Mouse (Mus musculus) cerebellum, adult 2 months (tissue): ENCODE results near the gene Hpdl. TPM values are rescaled to one million over a fixed set of nuclear protein-coding genes. Genes with fewer than 3 reads are reported as not detected.

Experiments used
- DNase-seq, 2 experiments: peaks; one replicate each; pipeline ENCODE4 v3.0.0; 2021
- H3K27ac ChIP-seq: fragments of 200-500 bp; 2 replicates; pipeline ENCODE4 v1.5.1; 2012; ENCODE audit warnings: low read length, control low read depth, inconsistent platforms; ENCODE audit not compliant: insufficient read depth
- H3K27me3 ChIP-seq: fragments of 200-500 bp; 2 replicates; pipeline ENCODE4 v1.6.1; 2012; ENCODE audit warnings: inconsistent platforms, mild to moderate bottlenecking, low read length, moderate library complexity; ENCODE audit not compliant: control insufficient read depth, insufficient read depth
- H3K4me1 ChIP-seq: fragments of 200-500 bp; 2 replicates; pipeline ENCODE4 v1.6.1; 2011; ENCODE audit warnings: low read length; ENCODE audit not compliant: control insufficient read depth, insufficient read depth
- H3K4me3 ChIP-seq: fragments of 200-500 bp; replicated peaks from 2 replicates; pipeline ENCODE3; 2011; ENCODE audit warnings: mild to moderate bottlenecking, low read depth, low read length, control low read depth; ENCODE audit not compliant: insufficient read depth
- CTCF ChIP-seq: fragments of 200-500 bp; IDR thresholded peaks from 2 replicates; pipeline ENCODE4 v1.5.1; 2011; ENCODE audit warnings: low read depth, mild to moderate bottlenecking, control low read depth, low read length, moderate library complexity, borderline replicate concordance; ENCODE audit not compliant: insufficient read depth
- POLR2A ChIP-seq: fragments of 200-500 bp; IDR thresholded peaks from 2 replicates; pipeline ENCODE4 v1.6.1; 2011; ENCODE audit warnings: low read length, control low read depth, borderline replicate concordance; ENCODE audit not compliant: insufficient read depth
- WGBS: fragments of 180-500 bp; shearing (Covaris S2); methylation state at CpG from one replicate; pipeline ENCODE4 v1.1.7; 2018; 5-methylcytosine and 5-hydroxymethylcytosine counted together
- polyA plus RNA-seq: library from polyadenylated mRNA; depleted of rRNA; stranded (reverse); fragments of >200 nt; gene quantifications from 2 replicates; pipeline ENCODE4 v1.2.3, GENCODE M21; 2012; rRNA removed

Gene Hpdl
- polyA plus RNA-seq, 1 experiment: 1.7 TPM

- Histone ChIP-seq H3K27me3 (no peaks in the 10 kb centered on the region), H3K4me1 (no peaks in the 10 kb centered on the region), H3K27ac (no peak overlapping the region), H3K4me3 (no peak overlapping the region)
- no peak for TF ChIP-seq CTCF
- TF ChIP-seq POLR2A: no peak
- WGBS: 94% methylated on average over 3 of the region's 3 CpGs
- DNase-seq: no peak
Observed at GRCm38 (mm10) chr4:116777079-116777478, 44.4 kb downstream of the Hpdl start.

GRCm38 (mm10) chr4:116776391-116776790 is 45.1 kb downstream of the Hpdl start:
- DNase-seq: no peak
- Histone ChIP-seq H3K27ac (no peak overlapping the region), H3K27me3 (no peaks in the 10 kb centered on the region), H3K4me3 (no peak overlapping the region), H3K4me1 (no peaks in the 10 kb centered on the region)
- TF ChIP-seq POLR2A: no peak
- no peak for TF ChIP-seq CTCF
- WGBS: 87% methylated on average over 5 of the region's 5 CpGs

Other genes with a start within 250 kb of the Hpdl start
- gene Ccdc17, start 225.1 kb downstream of the Hpdl start, polyA plus RNA-seq: 5.9 and 6.6 TPM in 2 replicates
- 21.8 and 21.9 TPM in 2 replicates for gene Nasp, start 193.8 kb downstream of the Hpdl start, polyA plus RNA-seq
- 526 and 550 TPM in 2 replicates for gene Akr1a1, start 170.0 kb downstream of the Hpdl start, polyA plus RNA-seq
- gene Prdx1, start 136.2 kb downstream of the Hpdl start, polyA plus RNA-seq: 233 and 250 TPM in 2 replicates
- gene Mmachc, start 113.3 kb downstream of the Hpdl start, polyA plus RNA-seq: 19.2 and 19.8 TPM in 2 replicates
- gene Ccdc163, start 113.2 kb downstream of the Hpdl start, polyA plus RNA-seq: 29.5 and 34.9 TPM in 2 replicates
- 10.0 and 11.2 TPM in 2 replicates for gene Tesk2, start 100.8 kb downstream of the Hpdl start, polyA plus RNA-seq
- gene Toe1, start 14.1 kb downstream of the Hpdl start, polyA plus RNA-seq: 29.9 and 30.0 TPM in 2 replicates
- 10.0 and 14.6 TPM in 2 replicates for gene Mutyh, start 14.0 kb downstream of the Hpdl start, polyA plus RNA-seq
- 10.2 TPM in 2 replicates for gene Zswim5, start 55.7 kb upstream of the Hpdl start, polyA plus RNA-seq
- 107 and 109 TPM in 2 replicates for gene Urod, start 172.7 kb upstream of the Hpdl start, polyA plus RNA-seq
- gene Hectd3, start 173.6 kb upstream of the Hpdl start, polyA plus RNA-seq: 69.5 and 73.1 TPM in 2 replicates
- 26.1 and 26.3 TPM in 2 replicates for gene Eif2b3, start 197.7 kb upstream of the Hpdl start, polyA plus RNA-seq